Mouse (Mus musculus) spleen, adult 2 months (tissue): ENCODE data around the gene Tmem40.

ENCODE experiments used
- CTCF ChIP-seq: fragments of 200-500 bp; IDR thresholded peaks from 2 replicates; pipeline ENCODE4 v1.5.1; 2011; ENCODE audit warnings: mild to moderate bottlenecking, inconsistent platforms; ENCODE audit not compliant: insufficient read depth, insufficient read length, insufficient replicate concordance; ENCODE audit errors: extremely low read depth
- POLR2A ChIP-seq: fragments of 200-500 bp; IDR thresholded peaks from 2 replicates; pipeline ENCODE4 v1.6.1; 2011; ENCODE audit warnings: low read depth, low read length, inconsistent platforms

GRCm38 (mm10) chr6:115696707-115697215 lies 65.4 kb downstream of the Tmem40 start:
- no peak for TF ChIP-seq POLR2A
- TF ChIP-seq CTCF, result no peak
